Mouse (Mus musculus): ENCODE measurements around the gene Lhfpl2.

Lhfpl2 gene

DNA sequence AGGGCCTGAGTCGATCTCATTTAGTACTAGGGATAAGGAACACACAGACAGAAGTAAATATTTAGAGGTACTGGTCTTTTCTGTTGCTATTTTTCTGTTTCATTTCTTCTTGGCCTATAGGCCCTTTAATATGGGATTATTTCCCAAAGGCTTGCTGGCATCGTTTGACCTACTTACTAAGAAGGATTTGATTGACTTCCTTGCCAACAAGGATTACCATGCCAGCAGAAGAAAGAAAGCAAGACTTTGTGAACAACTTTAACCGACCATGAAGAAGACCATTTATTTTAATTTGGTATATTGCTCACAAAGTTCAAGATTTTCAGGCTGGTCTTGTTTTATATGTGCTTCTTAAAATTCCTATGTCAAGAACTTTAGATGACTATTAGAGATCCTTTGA, 42.8 kb downstream of the Lhfpl2 start:
- no peak for DNase-seq

DNA sequence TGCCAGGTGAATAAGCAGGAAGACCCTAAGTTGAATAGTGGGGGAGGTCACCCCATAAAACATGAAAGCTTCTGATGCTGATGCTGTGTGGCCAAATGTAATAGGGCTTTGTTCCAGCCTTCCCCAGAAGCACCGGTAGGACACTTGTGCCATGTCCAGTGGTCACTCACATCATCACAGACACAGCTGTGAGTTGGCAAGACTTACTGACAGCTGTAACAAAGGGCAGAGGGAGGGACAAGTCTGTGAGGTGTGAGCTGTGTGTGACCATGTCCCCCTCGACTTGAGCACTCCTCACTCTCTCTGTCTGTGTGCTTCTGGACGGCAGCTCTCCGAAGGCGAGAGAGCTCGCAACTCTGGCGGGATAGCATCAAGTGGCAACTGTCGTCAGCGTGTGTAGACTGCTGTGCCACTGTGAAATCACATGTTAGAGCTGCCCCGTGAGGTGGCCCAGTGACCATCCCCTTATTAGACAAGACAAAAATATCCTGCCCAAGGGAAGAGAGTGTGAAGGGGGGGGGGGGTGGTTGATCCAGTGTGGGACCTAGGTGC, 43.5 kb downstream of the Lhfpl2 start:
- DNase-seq = no peak

DNA sequence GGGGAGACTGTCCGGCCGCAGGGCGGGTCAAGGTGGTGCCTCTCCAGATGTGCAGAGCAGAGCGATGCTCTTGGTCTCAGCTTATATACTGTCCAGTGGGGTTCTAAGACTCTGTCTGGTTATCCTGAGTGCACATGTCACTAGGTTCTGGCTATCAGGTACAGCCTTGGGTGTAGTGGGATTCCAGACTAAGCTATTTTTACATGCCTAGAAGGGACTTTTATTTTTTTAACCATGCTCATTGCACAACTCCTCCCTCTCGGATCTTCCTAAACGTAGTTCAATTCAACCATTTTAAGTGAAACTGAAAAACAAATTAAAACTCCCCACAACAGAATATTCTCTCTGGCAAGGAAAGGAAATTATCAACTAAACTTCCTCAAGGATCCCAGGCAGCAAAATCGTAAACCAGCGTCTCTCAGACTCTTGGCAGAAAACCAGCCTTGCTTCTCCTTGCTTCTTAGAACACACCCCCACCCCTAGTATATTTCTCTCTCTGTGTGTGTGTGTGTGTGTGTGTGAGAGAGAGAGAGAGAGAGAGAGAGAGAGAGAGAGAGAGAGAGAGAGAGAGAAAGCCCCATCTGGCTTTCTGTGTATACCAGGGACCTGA, 47.4 kb downstream of the Lhfpl2 start:
- DNase-seq = no peak

DNA sequence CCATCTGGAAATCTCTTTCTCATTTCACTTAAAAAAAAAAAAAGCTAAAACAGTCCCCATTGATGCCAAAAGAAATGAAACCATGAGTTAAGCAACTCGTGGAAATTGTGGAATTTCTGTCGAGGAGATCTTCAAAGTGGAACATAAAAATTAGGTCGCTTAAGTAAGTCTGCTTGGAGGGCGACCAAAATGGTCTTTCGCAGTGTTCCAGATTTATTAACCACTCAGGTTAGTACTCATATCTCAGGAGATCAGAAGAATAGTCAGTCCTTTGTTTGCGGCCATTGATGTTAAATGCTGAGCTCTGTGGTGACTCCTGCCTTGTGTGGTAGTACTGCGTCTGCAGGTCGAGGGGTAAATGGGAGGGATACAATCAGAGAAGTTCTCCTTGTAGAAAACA, 48.8 kb downstream of the Lhfpl2 start:
- no peak for DNase-seq

DNA sequence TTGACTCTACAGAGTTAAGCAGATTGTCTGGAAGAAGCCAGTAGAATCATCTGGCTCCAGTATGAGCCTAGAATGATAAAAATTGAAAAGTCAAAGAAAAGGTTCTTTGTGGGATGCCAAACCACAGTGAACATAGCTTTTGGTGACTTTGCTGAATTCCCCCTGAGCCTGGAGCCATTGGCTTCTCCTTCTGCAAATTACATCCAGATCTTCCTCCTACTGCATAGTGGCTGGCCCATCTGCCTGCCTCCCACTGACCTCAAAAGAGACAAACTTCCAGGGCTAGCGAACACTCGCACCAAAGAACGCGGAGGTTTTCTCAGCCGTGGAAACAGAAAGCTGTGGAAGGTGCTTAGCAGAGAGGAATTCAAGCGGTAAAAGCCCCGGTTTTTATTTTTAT, 49.4 kb downstream of the Lhfpl2 start:
- no peak for DNase-seq

DNA sequence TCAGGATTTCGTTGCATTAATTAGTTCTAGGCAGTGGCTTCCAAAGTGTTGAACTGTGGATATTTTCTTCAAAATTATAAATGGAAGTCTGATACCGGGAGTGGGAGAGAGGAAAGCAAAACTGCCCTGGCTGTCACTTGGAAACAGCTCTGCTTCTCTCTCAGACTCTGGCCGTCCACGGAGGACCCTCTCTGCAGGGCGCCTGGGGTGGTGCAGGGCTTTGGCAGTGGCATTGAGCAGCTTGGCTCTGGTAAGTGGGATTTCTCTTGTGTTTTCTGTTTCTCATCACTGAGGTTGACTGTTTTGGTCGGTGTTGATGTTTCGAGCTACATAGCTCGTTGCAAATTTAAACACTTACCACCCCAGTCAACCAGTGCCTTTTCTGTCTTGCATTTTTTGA, 53.0 kb downstream of the Lhfpl2 start:
- no peak for DNase-seq

DNA sequence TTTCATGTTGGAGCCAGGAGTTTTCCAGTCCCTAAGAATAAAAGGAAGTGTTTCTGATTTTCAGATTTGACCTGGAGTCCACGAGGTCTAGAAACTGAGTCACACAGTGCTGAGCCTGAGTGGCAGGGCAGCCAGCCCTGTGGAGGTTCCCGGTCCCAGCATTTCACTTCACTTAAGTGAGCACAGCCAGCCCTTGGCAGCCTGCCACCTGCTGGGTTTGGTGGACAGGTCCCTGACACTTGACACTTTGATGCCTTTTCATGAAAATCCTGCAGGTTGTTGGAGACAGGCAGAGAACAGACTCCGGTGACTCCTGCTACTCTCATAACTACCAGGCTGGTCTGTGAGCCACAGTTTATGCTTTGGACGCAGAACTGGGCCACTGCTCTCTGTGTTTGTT, 57.9 kb downstream of the Lhfpl2 start:
- DNase-seq = peak; percentile 72

DNA sequence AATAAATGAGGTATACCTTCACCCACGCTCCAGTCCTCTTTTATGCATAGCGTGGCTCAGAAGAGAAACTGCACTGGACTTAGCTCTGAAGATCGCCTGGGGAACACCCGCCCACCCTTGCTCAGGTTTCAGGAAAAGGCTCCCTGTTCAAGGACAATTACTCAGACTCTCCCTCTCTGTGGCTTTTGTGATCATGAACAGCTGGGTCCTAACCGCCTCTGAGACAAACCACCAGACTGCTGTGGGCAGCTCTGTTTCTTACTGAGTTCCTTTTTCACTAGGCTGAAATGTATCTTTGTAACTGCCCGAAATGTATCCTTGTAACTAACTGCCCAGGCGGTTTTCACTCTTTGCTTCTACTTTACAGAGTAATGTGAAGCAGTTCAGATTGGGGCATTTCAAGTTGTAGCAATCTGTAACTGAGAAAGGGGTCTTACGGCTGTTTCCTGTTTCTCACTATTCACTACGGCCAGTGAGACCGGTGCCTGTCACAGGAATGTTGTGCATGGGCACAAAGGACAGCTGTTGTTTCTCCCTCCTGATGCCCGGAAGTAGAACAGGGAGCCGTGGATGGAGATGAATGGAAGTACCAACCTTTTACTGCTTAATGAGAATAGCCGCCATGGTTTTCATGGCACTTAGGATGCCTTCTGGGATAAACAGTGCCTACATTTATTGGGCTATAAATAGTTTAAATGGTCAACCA, 59.3 kb downstream of the Lhfpl2 start:
- no peak for DNase-seq

DNA sequence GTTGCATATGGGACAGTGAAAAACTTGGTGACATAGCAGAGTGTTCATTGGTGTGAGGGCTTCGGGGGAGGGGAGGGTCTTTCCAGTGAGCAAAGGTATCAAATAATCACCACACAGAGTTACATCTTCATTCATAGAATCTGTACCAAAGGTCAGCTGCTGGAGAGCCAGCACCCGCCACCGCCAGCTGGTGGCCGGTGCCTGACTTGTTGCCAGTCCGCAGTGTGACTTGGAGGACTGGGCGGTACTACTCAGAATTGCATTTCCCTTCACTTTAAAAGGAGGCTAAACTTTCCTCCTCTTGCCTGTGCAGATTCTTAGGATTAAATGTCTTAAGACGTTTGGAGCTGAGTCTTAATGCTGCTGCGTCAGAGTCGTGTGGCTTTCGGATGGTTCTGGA, 59.9 kb downstream of the Lhfpl2 start:
- no peak for DNase-seq

DNA sequence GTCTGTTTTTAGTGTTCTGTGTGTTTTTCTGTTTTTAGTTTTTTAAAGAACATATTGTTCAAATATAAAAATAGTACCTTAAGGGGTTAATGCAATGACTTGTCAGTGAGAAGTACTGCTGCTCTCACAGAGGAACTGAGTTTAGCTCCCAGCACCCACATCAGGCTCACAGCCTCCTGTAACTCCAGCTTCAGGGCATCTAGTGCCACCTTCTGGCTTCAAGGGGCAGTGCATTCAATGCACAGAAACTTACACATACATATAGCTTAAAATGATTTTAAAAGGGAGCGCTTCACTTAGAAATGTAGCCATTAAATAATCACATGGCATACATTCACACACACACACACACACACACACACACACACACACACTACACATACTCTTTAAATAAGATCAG, 60.5 kb downstream of the Lhfpl2 start:
- DNase-seq = no peak

DNA sequence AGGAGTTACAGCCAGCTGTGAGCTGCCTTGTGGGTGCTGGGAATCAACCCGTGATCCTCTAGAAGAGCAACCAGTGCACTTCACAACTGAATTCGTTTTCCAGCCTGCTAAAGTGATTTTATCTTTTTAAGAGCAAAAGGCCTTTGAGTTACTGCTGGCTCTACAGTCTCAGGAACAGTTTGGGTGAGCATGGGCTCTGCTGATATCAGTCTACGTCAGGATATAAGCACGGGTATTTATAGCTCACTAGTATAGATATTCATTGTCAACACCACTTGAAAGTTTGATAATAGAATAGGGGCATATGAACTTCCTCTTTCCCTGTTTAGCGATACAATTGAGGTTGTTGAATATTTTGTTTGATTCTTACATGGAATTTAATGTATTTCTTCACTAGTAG, 61.7 kb downstream of the Lhfpl2 start:
- no peak for DNase-seq

DNA sequence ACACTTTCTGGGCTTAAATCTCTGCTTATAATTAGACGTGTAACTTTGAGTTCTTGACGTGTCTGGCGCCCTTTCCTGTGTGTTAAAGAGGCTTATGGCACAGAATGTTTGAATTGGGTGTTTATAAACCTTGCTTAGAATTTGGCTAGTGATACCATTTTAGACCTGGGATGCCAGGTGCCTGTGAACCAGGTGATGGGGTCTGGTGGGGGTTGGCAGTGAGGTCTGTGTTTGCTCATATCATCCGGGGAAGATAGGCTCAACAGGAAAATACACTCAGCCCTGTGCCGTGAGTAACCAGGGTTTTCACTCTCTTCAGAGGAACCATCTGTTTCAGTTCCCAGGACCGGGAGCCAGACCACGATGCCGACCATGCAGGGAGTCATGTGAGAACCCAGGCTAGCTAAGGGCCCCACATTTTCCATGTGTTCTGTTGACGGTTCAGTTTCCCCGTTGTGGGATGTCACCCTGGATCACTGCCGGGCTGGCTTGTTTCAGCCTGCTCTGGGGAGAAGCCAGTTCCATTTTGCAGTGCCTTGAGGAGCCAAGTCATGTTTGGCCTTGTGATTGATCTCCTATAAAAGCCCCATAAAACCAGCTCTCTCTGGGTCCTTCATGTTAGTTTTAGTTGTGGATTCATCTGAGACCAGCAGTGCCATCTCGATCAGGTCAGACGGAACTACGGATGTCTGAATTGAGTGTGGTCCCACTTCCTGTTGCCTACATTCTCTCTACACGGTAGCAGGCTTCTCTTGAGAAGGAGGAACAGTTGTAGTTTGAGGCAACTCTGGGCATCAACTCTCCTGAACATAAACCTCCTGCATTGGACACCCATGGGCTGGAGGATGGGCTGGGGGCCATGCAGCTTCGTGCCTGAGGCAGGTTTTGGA, 65.4 kb downstream of the Lhfpl2 start:
- DNase-seq = no peak

DNA sequence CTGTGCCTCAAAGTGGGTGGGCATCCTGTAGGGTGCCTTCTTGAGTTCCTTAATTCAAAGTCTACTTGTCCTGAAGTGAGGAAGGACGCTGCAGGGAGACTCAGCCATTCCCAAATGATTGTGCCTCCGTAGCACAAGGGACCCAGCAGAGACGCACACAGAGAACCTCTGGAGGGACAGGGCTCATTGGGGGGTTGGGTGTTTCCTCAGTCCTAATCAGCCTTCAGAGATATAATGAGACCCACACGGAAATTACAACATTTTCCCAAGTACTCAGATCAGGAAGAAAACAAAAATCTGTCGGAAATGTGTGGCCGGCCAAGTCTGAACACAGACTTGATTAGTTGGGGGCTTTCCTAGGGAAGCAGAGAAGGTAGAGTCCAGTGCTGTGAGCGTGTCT, 72.8 kb downstream of the Lhfpl2 start:
- DNase-seq = no peak

DNA sequence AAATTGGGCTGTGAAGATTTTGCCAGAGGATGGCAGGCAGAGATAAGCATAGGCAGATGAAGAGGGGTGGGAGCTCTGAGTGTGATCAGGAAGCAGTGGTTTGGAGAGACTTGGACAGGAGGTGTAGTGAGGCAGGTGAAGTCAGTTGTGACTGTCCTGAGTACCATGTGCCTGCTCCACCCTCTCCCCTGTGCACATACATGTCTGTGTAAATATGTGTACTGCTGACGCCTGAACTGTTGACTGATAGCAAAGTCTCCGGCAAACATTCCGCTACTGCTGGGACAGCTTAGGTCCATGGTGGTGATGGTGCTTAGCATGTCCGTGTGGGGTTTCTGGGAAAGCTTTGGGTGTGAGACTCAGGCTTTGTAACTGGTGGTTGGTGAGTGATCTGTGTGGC, 73.5 kb downstream of the Lhfpl2 start:
- DNase-seq = no peak

DNA sequence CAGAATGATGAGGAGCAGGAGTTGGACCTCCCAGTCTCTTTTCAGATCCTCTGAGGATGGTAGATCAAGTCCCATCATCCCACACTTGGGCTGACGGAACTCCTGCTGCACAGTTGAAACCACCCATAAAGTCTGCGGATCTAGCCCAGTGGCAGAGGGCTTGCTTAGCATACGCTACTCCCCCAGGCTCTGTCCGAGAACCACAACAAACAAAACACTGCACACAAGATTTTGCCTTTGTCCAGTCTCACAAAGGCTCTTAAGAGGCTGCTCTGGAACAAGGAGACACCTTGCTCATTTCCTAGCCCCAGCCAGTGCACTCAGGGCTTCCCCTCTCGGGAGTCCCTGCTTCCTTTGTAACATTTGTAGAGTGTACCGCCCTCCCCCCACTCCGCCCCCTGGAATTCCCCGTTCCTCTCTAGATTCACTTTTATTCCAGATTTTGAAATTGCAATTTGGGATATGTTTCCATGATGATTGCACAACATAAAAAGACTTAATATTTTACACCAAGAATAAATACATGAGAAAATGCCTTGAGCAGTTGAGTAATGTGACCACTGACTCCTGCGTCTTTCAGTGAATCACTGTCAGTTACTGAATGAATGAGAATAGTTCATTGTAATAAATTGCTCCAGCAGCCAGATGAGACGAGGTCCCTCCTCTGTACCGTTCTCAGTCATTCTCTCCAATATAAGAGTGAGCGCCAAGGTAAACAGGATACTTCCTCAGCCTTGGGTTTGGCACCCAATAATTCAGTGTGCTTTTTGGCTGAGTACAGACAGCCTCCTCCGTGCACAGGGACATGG, 74.8 kb downstream of the Lhfpl2 start:
- DNase-seq = no peak

DNA sequence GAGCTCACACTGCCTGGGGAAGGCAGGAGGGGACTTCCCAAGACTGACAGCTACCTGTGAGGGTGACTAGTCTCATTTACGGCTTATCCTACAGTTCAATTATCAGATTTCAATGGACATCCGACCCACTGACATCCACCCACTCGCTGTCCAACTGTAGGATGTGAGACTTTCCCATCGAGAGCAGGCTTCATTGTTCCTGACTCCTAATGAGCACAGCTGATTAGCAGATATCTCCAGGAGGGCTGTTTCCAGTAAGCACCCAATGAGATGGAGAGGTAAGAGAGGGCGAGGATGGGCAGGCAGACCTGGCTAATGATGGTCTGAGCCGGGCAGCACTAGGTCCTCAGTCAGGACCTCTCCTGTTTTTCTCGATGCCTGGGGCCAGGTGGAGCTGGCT, 77.0 kb downstream of the Lhfpl2 start:
- no peak for DNase-seq

DNA sequence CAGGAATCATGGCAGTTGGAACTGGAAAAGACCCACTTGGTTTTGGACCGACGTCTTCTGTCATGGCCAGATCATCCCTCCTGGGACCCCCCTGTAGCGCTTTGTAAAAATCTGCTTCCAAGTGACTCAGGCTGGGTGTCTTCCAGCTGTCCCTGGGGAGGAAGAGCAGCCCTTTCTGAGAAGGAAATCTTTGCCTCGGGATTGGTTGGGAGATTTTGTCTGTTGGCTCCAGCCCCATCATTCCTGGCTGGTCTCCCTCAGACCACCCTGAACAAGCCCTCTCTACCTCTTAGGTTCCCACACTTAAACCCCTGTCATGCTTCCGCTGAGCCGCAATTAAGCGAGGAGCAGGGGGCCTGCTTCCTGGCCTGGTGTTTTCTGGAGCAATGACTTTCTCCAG, 77.6 kb downstream of the Lhfpl2 start:
- no peak for DNase-seq

DNA sequence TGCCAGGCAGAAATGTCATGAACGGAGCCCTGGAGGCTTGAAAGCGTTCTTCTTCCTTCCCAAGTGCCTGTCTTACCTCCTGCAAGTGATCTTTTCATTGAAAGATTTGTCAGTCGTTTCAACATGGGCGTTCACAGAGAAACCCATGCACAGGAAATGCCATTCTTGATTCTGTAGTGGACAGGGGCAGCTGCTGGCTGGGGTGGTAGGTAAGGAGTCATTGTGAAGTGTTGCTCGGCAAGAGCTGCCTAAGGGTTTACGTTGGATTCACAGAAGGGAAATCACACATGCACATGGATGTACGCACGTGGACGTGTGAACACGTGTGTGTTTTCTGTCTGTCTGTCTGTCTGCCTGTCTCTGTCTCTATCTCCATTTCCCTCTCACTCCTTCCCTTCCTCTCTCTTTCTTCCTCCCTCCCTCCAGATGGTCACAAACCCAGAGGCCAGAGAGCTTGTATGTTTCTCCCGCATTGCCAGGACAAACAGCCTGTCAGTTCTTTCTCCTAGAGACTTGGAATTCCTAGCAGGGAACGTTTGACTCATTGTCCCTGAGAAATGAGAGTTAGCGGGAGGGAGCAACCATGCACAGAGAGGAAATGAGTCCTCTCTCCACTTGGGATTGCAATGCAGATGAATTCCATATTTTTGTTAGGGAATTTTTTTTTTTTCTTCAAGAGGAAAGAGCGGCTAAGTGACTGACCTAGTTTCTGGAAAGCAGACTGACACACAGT, 82.3 kb downstream of the Lhfpl2 start:
- no peak for DNase-seq

DNA sequence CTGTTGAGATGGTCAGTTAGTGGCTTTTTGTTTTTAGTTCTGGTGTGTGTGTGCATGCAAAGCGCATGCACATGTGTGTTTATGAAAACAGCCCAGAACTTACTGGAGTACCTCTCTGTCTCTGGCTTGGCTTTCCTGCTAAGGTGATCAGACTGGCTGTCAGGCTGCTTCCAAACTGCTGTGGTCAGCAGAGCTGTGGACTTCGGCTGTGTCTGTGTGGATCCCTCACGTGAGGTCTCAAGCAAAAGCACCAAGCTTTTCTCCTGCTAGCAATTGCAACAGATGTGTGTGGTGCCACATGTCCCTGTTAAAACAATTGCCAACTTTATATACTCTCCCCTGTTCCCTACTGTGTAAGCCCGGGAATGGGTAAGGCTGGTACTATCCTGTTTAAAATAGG, 82.8 kb downstream of the Lhfpl2 start:
- DNase-seq = peak; percentile 70

DNA sequence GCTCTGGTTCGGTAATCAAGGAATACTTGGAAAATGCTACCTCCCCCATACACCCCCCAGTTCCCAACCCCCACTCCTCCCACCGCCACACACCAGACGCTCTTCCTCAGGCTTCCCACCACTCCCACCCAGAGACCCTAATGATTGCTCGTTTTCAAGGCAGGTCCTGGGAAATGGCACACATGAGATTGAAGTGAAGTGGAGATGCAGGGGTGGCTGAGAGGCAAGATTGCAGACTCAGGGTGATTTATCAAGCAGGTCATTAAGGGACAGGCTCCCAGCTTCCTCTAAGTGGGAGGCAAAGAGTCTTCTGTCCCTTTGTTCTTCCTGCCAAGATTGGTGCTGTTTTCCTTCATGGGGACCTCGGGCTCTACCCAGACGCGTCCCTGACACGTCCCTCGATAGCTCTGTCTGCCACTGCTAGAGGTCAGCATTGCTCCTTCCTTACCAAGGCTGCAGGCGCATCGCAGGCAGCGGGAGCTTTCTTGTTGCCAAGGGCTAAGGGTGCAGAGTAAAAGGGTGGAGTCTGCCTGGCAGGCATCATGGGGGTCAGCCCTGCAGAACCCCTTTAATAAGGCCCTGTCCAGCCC, 85.6 kb downstream of the Lhfpl2 start:
- no peak for DNase-seq

DNA sequence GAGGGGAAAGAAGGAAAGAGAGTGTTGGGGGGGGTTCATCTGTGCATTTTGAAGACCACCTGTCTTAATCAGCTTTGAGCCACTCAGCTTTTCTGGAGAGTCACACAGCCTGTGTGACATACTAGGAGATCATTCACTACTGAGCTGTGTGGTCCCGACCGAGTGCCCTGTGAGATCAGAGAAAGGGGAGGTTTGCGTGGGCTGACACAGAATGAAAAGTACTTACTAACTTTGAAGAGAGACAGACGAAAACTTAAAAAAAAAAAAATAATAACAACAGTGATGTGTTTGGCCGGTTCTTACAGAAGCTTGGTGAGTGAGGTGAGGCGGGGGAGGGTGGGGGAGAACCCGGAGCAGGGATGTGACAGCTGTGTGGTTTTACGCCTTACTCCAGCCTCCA, 86.9 kb downstream of the Lhfpl2 start:
- DNase-seq = no peak

DNA sequence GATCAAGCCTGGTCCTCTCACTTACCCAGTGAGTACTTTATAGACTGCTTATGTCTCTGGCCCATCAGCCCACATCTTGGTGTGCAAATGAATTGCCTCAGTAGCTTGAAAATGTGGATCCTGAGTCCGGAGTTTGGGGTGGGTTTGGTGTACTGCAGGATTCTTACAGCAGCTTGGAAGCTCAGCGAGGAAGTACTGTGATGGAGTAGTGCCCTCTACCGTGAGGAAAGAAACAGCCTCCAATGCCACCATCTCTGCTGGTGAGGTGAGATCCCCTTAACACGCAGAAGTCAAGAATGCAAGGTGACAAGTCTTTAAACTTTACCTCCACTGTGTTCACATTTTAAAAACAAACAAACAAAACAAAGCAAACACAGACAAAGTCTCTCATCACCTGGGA, 89.7 kb downstream of the Lhfpl2 start:
- DNase-seq = peak; percentile 53

Data from kidney, adult 9 months (tissue).